Mouse (Mus musculus) naive thymus-derived CD4-positive, alpha-beta T cell, adult 2 months (primary cell): Measurements from ENCODE around the gene Them7.

Experiments used
- DNase-seq: peaks from one replicate; pipeline ENCODE4 v3.0.0-alpha.2; 2011; ENCODE audit warnings: low read depth

Gene Them7

GRCm38 (mm10) chr2:105416660-105417348, 192.7 kb downstream of the Them7 start:
- DNase-seq: no peak

GRCm38 (mm10) chr2:105417663-105418062, 193.5 kb downstream of the Them7 start:
- no peak for DNase-seq

DNA sequence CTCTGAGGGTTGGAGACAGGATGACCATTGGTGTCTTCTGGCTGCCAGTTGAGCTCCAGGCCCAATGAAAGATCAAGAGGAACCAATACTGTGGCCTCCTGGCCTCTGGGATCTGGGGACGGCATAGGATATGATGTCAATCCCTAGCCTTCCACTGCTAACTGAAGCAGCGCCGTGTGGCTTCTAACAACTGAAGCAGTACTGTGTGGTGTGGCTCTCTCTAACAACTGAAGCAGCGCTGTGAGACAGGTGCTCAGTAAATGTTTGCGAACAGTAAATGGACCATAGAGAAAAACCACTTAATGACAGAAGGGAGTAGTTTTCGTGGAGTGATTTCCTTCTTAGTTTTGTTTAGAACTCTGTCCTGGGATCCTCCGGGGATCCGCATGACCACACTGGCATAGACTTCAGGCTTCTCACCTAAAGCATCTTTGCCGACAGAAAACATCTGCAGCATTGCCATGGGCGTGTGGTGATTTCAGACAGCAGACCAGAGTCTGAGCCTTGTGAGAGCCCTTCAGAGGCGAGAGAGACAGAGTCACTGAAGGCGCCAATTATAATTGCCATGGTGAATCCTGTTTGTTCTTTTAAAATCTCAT, 194.6 kb downstream of the Them7 start:
- DNase-seq: no peak

DNA sequence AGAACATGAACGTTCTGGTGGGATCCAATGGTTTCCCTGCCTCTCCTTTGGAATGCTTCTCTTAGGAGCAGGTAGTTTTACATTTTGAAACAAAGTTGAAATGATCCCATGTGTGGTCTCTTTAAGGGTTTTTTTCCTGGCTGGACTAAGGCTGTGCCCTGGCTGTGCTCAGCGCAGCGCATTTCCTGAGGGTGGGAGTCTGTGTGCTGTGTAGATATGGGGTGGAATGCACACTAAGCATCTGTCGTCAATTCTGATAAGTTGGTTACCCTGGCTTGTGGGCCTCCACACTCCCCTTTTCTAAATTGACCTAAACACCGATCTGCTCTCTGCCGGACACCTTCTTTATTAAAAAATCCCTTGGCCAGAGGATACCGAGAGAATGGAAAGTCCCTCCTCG, 203.3 kb downstream of the Them7 start:
- no peak for DNase-seq

DNA sequence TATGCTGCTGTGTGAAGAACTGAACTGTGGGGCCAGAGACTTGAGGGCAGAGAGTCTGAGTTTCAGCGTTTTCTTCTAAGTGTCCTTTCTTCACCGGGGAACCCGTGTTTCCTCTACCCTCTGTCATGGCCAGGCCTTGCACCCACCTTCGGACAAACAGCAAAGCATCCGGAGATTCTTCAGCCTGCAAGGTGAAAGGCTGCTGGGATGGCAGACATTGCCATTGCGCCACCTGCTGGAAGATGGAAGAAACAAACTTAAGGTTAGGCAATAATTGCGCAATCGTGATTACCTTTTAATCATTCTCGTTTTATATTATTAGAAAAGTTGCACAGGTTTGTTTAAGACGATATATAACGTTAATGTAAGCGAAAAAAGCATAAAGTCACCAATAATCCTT, 203.9 kb downstream of the Them7 start:
- peak; percentile 76 for DNase-seq

DNA sequence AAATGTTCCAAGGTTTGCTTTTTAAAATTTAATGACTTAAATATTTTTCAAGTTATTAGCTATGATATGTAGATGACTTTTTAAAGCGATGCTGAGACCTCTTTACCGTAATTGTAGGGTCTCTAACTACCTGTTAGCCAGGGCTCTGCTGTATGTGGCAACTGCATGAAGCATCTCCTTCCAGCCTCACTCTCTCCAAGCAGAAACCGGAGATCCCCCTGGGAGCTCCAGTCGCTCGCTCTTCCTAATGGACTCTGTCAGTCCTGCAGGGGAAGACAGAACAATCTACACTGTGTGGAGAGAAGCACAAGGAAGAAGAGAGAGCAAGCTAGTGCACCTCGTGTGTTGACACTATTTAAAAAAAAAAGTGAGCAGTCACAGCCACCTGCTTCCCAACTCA, 204.3 kb downstream of the Them7 start:
- no peak for DNase-seq
